Mouse (Mus musculus): ENCODE data around the gene Tacr2.

DNA sequence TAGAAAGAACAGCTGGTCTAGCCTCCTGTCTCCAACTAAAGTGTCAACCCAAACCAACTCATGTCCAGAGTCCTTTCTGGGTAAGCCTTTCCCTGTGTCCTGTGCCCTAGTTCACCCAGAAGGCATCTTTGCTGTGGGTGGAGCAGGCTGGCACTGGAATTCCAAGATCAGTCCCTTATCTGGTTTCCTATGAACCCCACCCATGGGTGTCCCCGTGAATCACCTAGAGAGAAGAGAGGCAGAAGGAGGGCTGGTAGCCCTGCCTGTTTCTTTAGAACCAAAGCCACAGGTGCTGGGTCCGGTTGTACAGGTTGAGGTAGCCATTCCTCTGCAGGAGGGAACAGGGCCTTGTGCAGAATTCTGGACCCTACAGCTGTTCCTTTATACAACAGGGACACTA, 30.6 kb upstream of the Tacr2 start:
- TF ChIP-seq CTCF (IDR thresholded peaks at IDR 0.05; ENCODE audit: extremely low read depth, insufficient read length, insufficient replicate concordance, low read depth, low read length): no peak
- TF ChIP-seq POLR2A (IDR thresholded peaks at IDR 0.05; ENCODE audit: low read depth, low read length): no peak; the same call in 1 of the 2 replicates

Measured in small intestine, adult 2 months (tissue).